In genomic region chr1:74387386-74387988, GRCm38 (mm10) we compare ENCODE assay signal across 8 mouse cellular contexts. TPM values are rescaled to one million over a fixed set of nuclear protein-coding genes. Genes with fewer than 3 reads are reported as not detected.
DNase-seq lines count a peak whose midpoint lies in the region; ATAC-seq and TF ChIP-seq lines count a peak whose summit lies in the region.

No protein-coding gene starts in this region.

- H3K27ac ChIP-seq in lung, postnatal 0 days (ENCODE audit: low read length) = peak overlapping the region; percentile 98
- peak overlapping the region; percentile 98 for H3K27ac ChIP-seq in limb, embryonic 12.5 days
- H3K27ac ChIP-seq in stomach, embryonic 15.5 days = peak overlapping the region; percentile 99

- H3K4me1 ChIP-seq in lung, postnatal 0 days (ENCODE audit: insufficient read depth, low read depth, low read length) = 0 out of 2 replicates have a peak, but pooled peaks cover 3% of the 10 kb centered on the region
- peaks cover 29% of the 10 kb centered on the region for H3K4me1 ChIP-seq in limb, embryonic 12.5 days (replicated peaks)
- H3K4me1 ChIP-seq in stomach, embryonic 15.5 days = peaks cover 31% of the 10 kb centered on the region

- peak overlapping the region; percentile 47; the same call in 1 of the 2 replicates for H3K4me3 ChIP-seq in lung, postnatal 0 days (ENCODE audit: low read depth, low read length)
- H3K4me3 ChIP-seq in limb, embryonic 12.5 days (replicated peaks) = peak overlapping the region; percentile 52
- peak overlapping the region; percentile 54 for H3K4me3 ChIP-seq in stomach, embryonic 15.5 days (replicated peaks)

- no peaks in the 10 kb centered on the region for H3K36me3 ChIP-seq in lung, postnatal 0 days (ENCODE audit: insufficient read depth, low read length)
- H3K36me3 ChIP-seq in limb, embryonic 12.5 days = no peaks in the 10 kb centered on the region
- H3K36me3 ChIP-seq in stomach, embryonic 15.5 days = no peaks in the 10 kb centered on the region

- H3K9me3 ChIP-seq in lung, postnatal 0 days (ENCODE audit: low read length) = no peaks in the 10 kb centered on the region
- H3K9me3 ChIP-seq in limb, embryonic 12.5 days = no peaks in the 10 kb centered on the region
- no peaks in the 10 kb centered on the region for H3K9me3 ChIP-seq in stomach, embryonic 15.5 days

- ATAC-seq in lung, postnatal 0 days = no peak
- no peak for ATAC-seq in limb, embryonic 12.5 days (ENCODE audit: insufficient number of reproducible peaks, insufficient read depth, low FRiP score, low TSS enrichment, low read depth)
- ATAC-seq in stomach, embryonic 15.5 days (ENCODE audit: insufficient read depth, low FRiP score, low read depth) = no peak
- no peak for ATAC-seq in inflammation-experienced regulatory T-cells, adult 6 months

- no peak overlapping the region for H3K9ac ChIP-seq in lung, postnatal 0 days (replicated peaks; ENCODE audit: low read depth)
- H3K9ac ChIP-seq in limb, embryonic 12.5 days (replicated peaks) = no peak overlapping the region
- H3K9ac ChIP-seq in stomach, embryonic 15.5 days = peak overlapping the region; percentile 54; the same call in 1 of the 2 replicates

- no peak for TF ChIP-seq EP300 in lung, postnatal 0 days (IDR thresholded peaks at IDR 0.05)

- WGBS in lung, postnatal 0 days = 47% methylated on average over 15 of the region's 15 CpGs
- WGBS in limb, embryonic 12.5 days = 62% methylated on average over 15 of the region's 15 CpGs
- WGBS in stomach, embryonic 15.5 days = 50% methylated on average over 15 of the region's 15 CpGs

- no peak for TF ChIP-seq CTCF in lung, postnatal 0 days (IDR thresholded peaks at IDR 0.05)

- peak; percentile 41 for DNase-seq in adrenal gland, adult 2 months
- DNase-seq in adrenal gland, postnatal 14 days = no peak
- DNase-seq in lung, postnatal 0 days (ENCODE audit: low spot score) = no peak
- no peak for DNase-seq in lung, postnatal 25 days (ENCODE audit: low spot score)
- no peak for DNase-seq in spleen, postnatal 10 days (ENCODE audit: low spot score in 2 of 2)

- peak overlapping the region; percentile 69; the same call in 1 of the 2 replicates for H3K4me2 ChIP-seq in lung, postnatal 0 days (replicated peaks; ENCODE audit: low read depth, low read length)
- H3K4me2 ChIP-seq in limb, embryonic 12.5 days = peak overlapping the region; percentile 65
- peak overlapping the region; percentile 64 for H3K4me2 ChIP-seq in stomach, embryonic 15.5 days

- no peaks in the 10 kb centered on the region for H3K27me3 ChIP-seq in lung, postnatal 0 days (replicated peaks; ENCODE audit: insufficient read depth, low read length)
- no peaks in the 10 kb centered on the region for H3K27me3 ChIP-seq in limb, embryonic 12.5 days
- H3K27me3 ChIP-seq in stomach, embryonic 15.5 days (replicated peaks) = no peaks in the 10 kb centered on the region

RNA-seq across cellular contexts. Expression of gene Ctdsp1, which starts 3.8 kb away (rescaled TPM):
- 100 to 1,000 TPM; 169 to 172 TPM for total RNA-seq in adrenal gland, adult 2 months (2021)
- 195 and 226 TPM in 2 replicates for polyA plus RNA-seq in adrenal gland, adult 2 months (2012; rRNA removed)
- total RNA-seq in adrenal gland, postnatal 14 days (2021) = 128 and 130 TPM in 2 replicates
- 72.5 and 75.0 TPM in 2 replicates for polyA plus RNA-seq in lung, postnatal 0 days (2015; fragmentation: Nextera tagmentation; extraction: Ambion mirVana)
- polyA plus RNA-seq in limb, embryonic 12.5 days (2016; fragmentation: Nextera tagmentation; extraction: Ambion mirVana) = 75.3 and 78.5 TPM in 2 replicates
- 82.9 and 86.2 TPM in 2 replicates for polyA plus RNA-seq in stomach, embryonic 15.5 days (2015; fragmentation: Nextera tagmentation; extraction: Ambion mirVana)
- 10 to 100 TPM; 28.8 to 39.0 (median 36.1) TPM for polyA plus RNA-seq in inflammation-experienced regulatory T-cells, adult 6 months (2017; shearing (Covaris generic))

RNA-seq across cellular contexts. Expression of gene Slc11a1, which starts 12.5 kb away (rescaled TPM):
- total RNA-seq in adrenal gland, adult 2 months (2021) = 10 to 100 TPM; 13.1 to 16.3 TPM
- 39.4 and 50.7 TPM in 2 replicates for polyA plus RNA-seq in adrenal gland, adult 2 months (2012; rRNA removed)
- 5.3 and 6.9 TPM in 2 replicates for total RNA-seq in adrenal gland, postnatal 14 days (2021)
- 4.6 and 4.8 TPM in 2 replicates for polyA plus RNA-seq in lung, postnatal 0 days (2015; fragmentation: Nextera tagmentation; extraction: Ambion mirVana)
- polyA plus RNA-seq in limb, embryonic 12.5 days (2016; fragmentation: Nextera tagmentation; extraction: Ambion mirVana) = 0.85 and 2.2 TPM in 2 replicates
- 6.1 and 6.6 TPM in 2 replicates for polyA plus RNA-seq in stomach, embryonic 15.5 days (2015; fragmentation: Nextera tagmentation; extraction: Ambion mirVana)
- polyA plus RNA-seq in inflammation-experienced regulatory T-cells, adult 6 months (2017; shearing (Covaris generic)) = 1 to 10 TPM in 2 of 3 experiments, under 1 TPM in 1; 0.97 to 1.7 (median 1.3) TPM

RNA-seq across cellular contexts. Expression of gene Vil1, which starts 21.7 kb away (rescaled TPM):
- total RNA-seq in adrenal gland, adult 2 months (2021) = 1 to 10 TPM in 1 of 2 experiments, under 1 TPM in 1; 0.95 to 1.1 TPM
- 0.13 and 0.20 TPM in 2 replicates for polyA plus RNA-seq in adrenal gland, adult 2 months (2012; rRNA removed)
- total RNA-seq in adrenal gland, postnatal 14 days (2021) = 2.4 and 3.0 TPM in 2 replicates
- polyA plus RNA-seq in lung, postnatal 0 days (2015; fragmentation: Nextera tagmentation; extraction: Ambion mirVana) = 0.75 and 1.3 TPM in 2 replicates
- 0.19 TPM in 2 replicates for polyA plus RNA-seq in limb, embryonic 12.5 days (2016; fragmentation: Nextera tagmentation; extraction: Ambion mirVana)
- polyA plus RNA-seq in stomach, embryonic 15.5 days (2015; fragmentation: Nextera tagmentation; extraction: Ambion mirVana) = 32.2 and 41.1 TPM in 2 replicates
- polyA plus RNA-seq in inflammation-experienced regulatory T-cells, adult 6 months (2017; shearing (Covaris generic)) = under 1 TPM in 2 of 3 experiments, not detected in 1; 0.26 to 0.41 TPM

RNA-seq across cellular contexts. Expression of gene Catip, which starts 25.6 kb away (rescaled TPM):
- total RNA-seq in adrenal gland, adult 2 months (2021) = under 1 TPM; 0.29 to 0.69 TPM
- 0.24 and 0.51 TPM in 2 replicates for polyA plus RNA-seq in adrenal gland, adult 2 months (2012; rRNA removed)
- total RNA-seq in adrenal gland, postnatal 14 days (2021) = 0.15 and 0.45 TPM in 2 replicates
- polyA plus RNA-seq in lung, postnatal 0 days (2015; fragmentation: Nextera tagmentation; extraction: Ambion mirVana) = 3.4 and 5.1 TPM in 2 replicates
- polyA plus RNA-seq in limb, embryonic 12.5 days (2016; fragmentation: Nextera tagmentation; extraction: Ambion mirVana) = 1.5 and 1.6 TPM in 2 replicates
- polyA plus RNA-seq in stomach, embryonic 15.5 days (2015; fragmentation: Nextera tagmentation; extraction: Ambion mirVana) = 0.53 and 0.55 TPM in 2 replicates
- polyA plus RNA-seq in inflammation-experienced regulatory T-cells, adult 6 months (2017; shearing (Covaris generic)) = not detected

Comparison
In these comparisons a context has a peak if more than half of its experiments do, and no peak if none do; other contexts are left out.
1. RNA of gene Vil1, which starts 21.7 kb away (polyA plus RNA-seq): 32.2 to 41.1 TPM in stomach, embryonic 15.5 days; 0.75 to 1.3 TPM in lung, postnatal 0 days, 0.26 to 0.41 TPM in inflammation-experienced regulatory T-cells, adult 6 months, 0.19 TPM in limb, embryonic 12.5 days and 0.13 to 0.20 TPM in adrenal gland, adult 2 months; every median in the first group is over 10 times any median in the second.
2. Peak in every context shown above with its lines, with median percentiles within 50 percentile points of each other: H3K27ac ChIP-seq, H3K4me2 ChIP-seq and H3K4me3 ChIP-seq.